Mouse (Mus musculus): ENCODE results near the gene Ttc39a.

GRCm38 (mm10) chr4:109382457-109382856 is 24.0 kb upstream of the Ttc39a start:
- TF ChIP-seq POLR2A (IDR thresholded peaks at IDR 0.05; ENCODE audit: insufficient read length, low read depth) (no peak), CEBPB (IDR thresholded peaks at IDR 0.05; ENCODE audit: insufficient read depth, poor library complexity, severe bottlenecking) (no peak), MAX (IDR thresholded peaks at IDR 0.05; ENCODE audit: low read depth) (no peak), E2F4 (IDR thresholded peaks at IDR 0.05; ENCODE audit: insufficient read depth) (no peak)
